Mouse (Mus musculus): ENCODE measurements around the gene Ccdc12. TPM values are rescaled to one million over a fixed set of nuclear protein-coding genes. Genes with fewer than 3 reads are reported as not detected.

Ccdc12 gene
- total and polyA plus RNA-seq, 2 experiments from 2014 or later, result 25.0 to 102 TPM

GRCm38 (mm10) chr9:110731859-110732258 lies 75.6 kb downstream of the Ccdc12 start:
- Histone ChIP-seq H3K27ac (ENCODE audit: low read depth, low read length) (no peak overlapping the region), H3K4me2 (ENCODE audit: low read depth, low read length, poor library complexity, severe bottlenecking) (no peak overlapping the region), H3K9ac (replicated peaks; ENCODE audit: low read length, poor library complexity, severe bottlenecking) (no peak overlapping the region), H3K36me3 (ENCODE audit: insufficient read depth, low read length) (no peaks in the 10 kb centered on the region), H3K4me3 (ENCODE audit: low read depth, low read length) (no peak overlapping the region), H3K27me3 (ENCODE audit: insufficient read depth, low read length) (0 out of 2 replicates have a peak, but pooled peaks cover 5% of the 10 kb centered on the region), H3K4me1 (ENCODE audit: insufficient read depth, low read length) (peaks cover 8% of the 10 kb centered on the region), H3K9me3 (ENCODE audit: low read length) (no peaks in the 10 kb centered on the region)
- DNase-seq (ENCODE audit: low spot score), result no peak
- no peak for TF ChIP-seq CTCF (IDR thresholded peaks at IDR 0.05)
- 58% methylated on average over 4 of the region's 4 CpGs for WGBS
- no peak for ATAC-seq (ENCODE audit: low FRiP score)

GRCm38 (mm10) chr9:110732623-110733022 lies 76.3 kb downstream of the Ccdc12 start:
- no peak overlapping the region; the same call in 1 of the 2 replicates for H3K9ac ChIP-seq (replicated peaks; ENCODE audit: low read length, poor library complexity, severe bottlenecking)
- peak overlapping the region; percentile 40 for H3K4me3 ChIP-seq (ENCODE audit: low read depth, low read length)
- H3K36me3 ChIP-seq (ENCODE audit: insufficient read depth, low read length), result no peaks in the 10 kb centered on the region
- peaks cover 8% of the 10 kb centered on the region for H3K4me1 ChIP-seq (ENCODE audit: insufficient read depth, low read length)
- ATAC-seq (ENCODE audit: low FRiP score) (peak; percentile 76), DNase-seq (ENCODE audit: low spot score) (peak; percentile 86)
- H3K4me2 ChIP-seq (ENCODE audit: low read depth, low read length, poor library complexity, severe bottlenecking), result peak overlapping the region; percentile 86
- H3K27ac ChIP-seq (ENCODE audit: low read depth, low read length), result no peak overlapping the region
- H3K9me3 ChIP-seq (ENCODE audit: low read length), result no peaks in the 10 kb centered on the region
- WGBS, result 1% methylated on average over 25 of the region's 26 CpGs
- 0 out of 2 replicates have a peak, but pooled peaks cover 3% of the 10 kb centered on the region for H3K27me3 ChIP-seq (ENCODE audit: insufficient read depth, low read length)
- TF ChIP-seq CTCF (IDR thresholded peaks at IDR 0.05), result no peak

DNA sequence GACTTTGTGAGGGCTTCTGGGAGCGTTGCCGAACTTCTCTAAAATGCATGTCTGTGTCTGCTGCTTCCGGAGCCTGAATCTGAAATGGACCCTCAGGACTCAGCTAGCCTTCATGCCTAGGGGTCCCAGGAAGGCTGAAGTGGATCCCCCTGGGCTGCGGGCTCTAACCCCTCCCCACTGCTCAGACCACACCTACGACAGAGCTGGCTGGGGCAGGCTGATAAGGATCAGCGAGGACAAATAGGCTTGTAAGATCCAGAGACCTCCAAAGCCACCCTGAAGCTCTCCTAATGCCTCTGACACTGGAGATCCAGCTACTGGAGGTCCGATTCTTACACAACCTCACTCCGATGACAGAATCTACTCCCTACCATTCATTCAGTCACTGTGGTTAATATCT lies 76.8 kb downstream of the Ccdc12 start:
- peaks cover 8% of the 10 kb centered on the region for H3K4me1 ChIP-seq (ENCODE audit: insufficient read depth, low read length)
- no peak for ATAC-seq (ENCODE audit: low FRiP score)
- no peaks in the 10 kb centered on the region for H3K27me3 ChIP-seq (ENCODE audit: insufficient read depth, low read length)
- H3K27ac ChIP-seq (ENCODE audit: low read depth, low read length), result no peak overlapping the region
- H3K9me3 ChIP-seq (ENCODE audit: low read length), result no peaks in the 10 kb centered on the region
- no peaks in the 10 kb centered on the region for H3K36me3 ChIP-seq (ENCODE audit: insufficient read depth, low read length)
- H3K9ac ChIP-seq (replicated peaks; ENCODE audit: low read length, poor library complexity, severe bottlenecking), result no peak overlapping the region
- TF ChIP-seq CTCF (IDR thresholded peaks at IDR 0.05), result no peak
- no peak for DNase-seq (ENCODE audit: low spot score)
- WGBS, result 10% methylated on average over 8 of the region's 8 CpGs
- peak overlapping the region; percentile 40 for H3K4me3 ChIP-seq (ENCODE audit: low read depth, low read length)
- peak overlapping the region; percentile 86 for H3K4me2 ChIP-seq (ENCODE audit: low read depth, low read length, poor library complexity, severe bottlenecking)

DNA sequence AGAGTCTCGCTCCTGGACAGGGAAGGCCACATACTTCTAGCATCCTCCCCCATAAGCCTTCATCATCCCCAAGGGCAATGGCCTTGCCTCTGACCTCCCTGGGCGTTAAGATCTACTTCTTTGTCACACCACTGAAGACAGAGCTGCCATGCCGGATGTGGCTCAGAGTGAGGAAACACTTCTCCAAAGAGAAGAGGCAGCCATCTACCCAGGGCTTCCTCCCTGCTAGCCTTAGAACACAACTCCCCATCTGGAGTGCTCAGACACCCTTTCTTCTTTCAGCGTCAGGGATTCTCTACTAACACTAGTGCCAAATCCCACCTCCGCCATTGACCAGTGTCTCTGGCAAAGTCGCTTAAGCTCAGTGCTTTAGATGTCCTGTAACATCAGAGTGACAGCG lies 77.9 kb downstream of the Ccdc12 start:
- no peak for ATAC-seq (ENCODE audit: low FRiP score)
- Histone ChIP-seq H3K27me3 (ENCODE audit: insufficient read depth, low read length) (no peaks in the 10 kb centered on the region), H3K4me2 (ENCODE audit: low read depth, low read length, poor library complexity, severe bottlenecking) (no peak overlapping the region), H3K9me3 (ENCODE audit: low read length) (no peaks in the 10 kb centered on the region), H3K4me1 (ENCODE audit: insufficient read depth, low read length) (peaks cover 8% of the 10 kb centered on the region), H3K4me3 (ENCODE audit: low read depth, low read length) (no peak overlapping the region), H3K27ac (ENCODE audit: low read depth, low read length) (no peak overlapping the region), H3K9ac (replicated peaks; ENCODE audit: low read length, poor library complexity, severe bottlenecking) (no peak overlapping the region), H3K36me3 (ENCODE audit: insufficient read depth, low read length) (no peaks in the 10 kb centered on the region)
- no peak for DNase-seq (ENCODE audit: low spot score)
- no peak for TF ChIP-seq CTCF (IDR thresholded peaks at IDR 0.05)
- 83% methylated on average over 7 of the region's 7 CpGs for WGBS

DNA sequence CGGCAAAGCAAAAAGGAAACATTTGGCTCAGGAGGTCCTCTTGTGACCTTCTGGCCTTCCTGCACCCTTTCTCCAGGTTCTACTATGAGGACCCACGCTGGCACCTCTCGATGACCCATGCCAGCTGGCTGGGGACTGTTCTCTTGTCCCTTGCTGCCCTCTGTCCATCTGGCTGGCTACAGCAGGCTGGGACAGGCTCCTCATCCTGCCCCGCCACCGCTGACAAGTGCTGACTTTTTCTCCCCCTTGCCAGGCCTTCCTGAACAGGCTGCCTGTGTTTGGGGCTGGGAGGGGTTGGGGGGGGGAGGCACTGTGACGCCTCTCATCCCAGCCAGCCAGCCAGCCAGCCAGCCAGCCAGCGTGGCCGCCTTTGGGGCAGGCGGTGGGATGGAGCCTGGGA lies 80.1 kb downstream of the Ccdc12 start:
- Histone ChIP-seq H3K9me3 (ENCODE audit: low read length) (no peaks in the 10 kb centered on the region), H3K4me1 (ENCODE audit: insufficient read depth, low read length) (peaks cover 8% of the 10 kb centered on the region), H3K4me2 (ENCODE audit: low read depth, low read length, poor library complexity, severe bottlenecking) (no peak overlapping the region), H3K27me3 (ENCODE audit: insufficient read depth, low read length) (peaks cover 11% of the 10 kb centered on the region; the same call in 1 of the 2 replicates), H3K9ac (replicated peaks; ENCODE audit: low read length, poor library complexity, severe bottlenecking) (no peak overlapping the region), H3K27ac (ENCODE audit: low read depth, low read length) (no peak overlapping the region), H3K4me3 (ENCODE audit: low read depth, low read length) (no peak overlapping the region), H3K36me3 (ENCODE audit: insufficient read depth, low read length) (no peaks in the 10 kb centered on the region)
- 54% methylated on average over 9 of the region's 9 CpGs for WGBS
- TF ChIP-seq CTCF (IDR thresholded peaks at IDR 0.05), result no peak
- DNase-seq (ENCODE audit: low spot score), result no peak
- ATAC-seq (ENCODE audit: low FRiP score), result 0 out of 2 replicates have a peak, but pooled peaks have one; percentile 47

DNA sequence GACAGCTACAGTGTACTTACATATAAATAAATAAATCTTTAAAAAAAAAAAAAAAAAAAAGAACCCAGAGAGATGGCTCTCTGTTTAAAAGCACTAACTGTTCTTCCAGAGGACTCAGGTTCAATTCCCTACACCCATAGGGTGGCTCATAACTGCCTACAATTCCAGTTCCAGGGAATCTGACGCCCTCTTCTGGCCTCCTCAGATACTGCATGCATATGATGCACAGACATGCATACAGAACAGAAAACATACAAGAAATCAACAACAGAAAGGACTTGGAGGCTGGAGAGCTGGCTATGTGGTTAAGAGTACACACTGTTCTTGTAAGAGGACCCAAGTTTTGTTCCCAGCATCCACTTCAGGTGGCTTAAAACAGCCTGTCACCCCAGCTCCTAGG lies 81.8 kb downstream of the Ccdc12 start:
- peak; percentile 54 for TF ChIP-seq CTCF (IDR thresholded peaks at IDR 0.05)
- H3K27me3 ChIP-seq (ENCODE audit: insufficient read depth, low read length), result peaks cover 16% of the 10 kb centered on the region; the same call in 1 of the 2 replicates
- H3K36me3 ChIP-seq (ENCODE audit: insufficient read depth, low read length), result no peaks in the 10 kb centered on the region
- H3K4me2 ChIP-seq (ENCODE audit: low read depth, low read length, poor library complexity, severe bottlenecking), result no peak overlapping the region
- ATAC-seq (ENCODE audit: low FRiP score), result no peak
- no peak overlapping the region for H3K4me3 ChIP-seq (ENCODE audit: low read depth, low read length)
- no peaks in the 10 kb centered on the region for H3K9me3 ChIP-seq (ENCODE audit: low read length)
- no peak for DNase-seq (ENCODE audit: low spot score)
- H3K4me1 ChIP-seq (ENCODE audit: insufficient read depth, low read length), result peaks cover 2% of the 10 kb centered on the region
- H3K9ac ChIP-seq (replicated peaks; ENCODE audit: low read length, poor library complexity, severe bottlenecking), result no peak overlapping the region
- no peak overlapping the region for H3K27ac ChIP-seq (ENCODE audit: low read depth, low read length)
- WGBS, result 25% methylated on average over 1 of the region's 1 CpGs
